In the genomic region with DNA sequence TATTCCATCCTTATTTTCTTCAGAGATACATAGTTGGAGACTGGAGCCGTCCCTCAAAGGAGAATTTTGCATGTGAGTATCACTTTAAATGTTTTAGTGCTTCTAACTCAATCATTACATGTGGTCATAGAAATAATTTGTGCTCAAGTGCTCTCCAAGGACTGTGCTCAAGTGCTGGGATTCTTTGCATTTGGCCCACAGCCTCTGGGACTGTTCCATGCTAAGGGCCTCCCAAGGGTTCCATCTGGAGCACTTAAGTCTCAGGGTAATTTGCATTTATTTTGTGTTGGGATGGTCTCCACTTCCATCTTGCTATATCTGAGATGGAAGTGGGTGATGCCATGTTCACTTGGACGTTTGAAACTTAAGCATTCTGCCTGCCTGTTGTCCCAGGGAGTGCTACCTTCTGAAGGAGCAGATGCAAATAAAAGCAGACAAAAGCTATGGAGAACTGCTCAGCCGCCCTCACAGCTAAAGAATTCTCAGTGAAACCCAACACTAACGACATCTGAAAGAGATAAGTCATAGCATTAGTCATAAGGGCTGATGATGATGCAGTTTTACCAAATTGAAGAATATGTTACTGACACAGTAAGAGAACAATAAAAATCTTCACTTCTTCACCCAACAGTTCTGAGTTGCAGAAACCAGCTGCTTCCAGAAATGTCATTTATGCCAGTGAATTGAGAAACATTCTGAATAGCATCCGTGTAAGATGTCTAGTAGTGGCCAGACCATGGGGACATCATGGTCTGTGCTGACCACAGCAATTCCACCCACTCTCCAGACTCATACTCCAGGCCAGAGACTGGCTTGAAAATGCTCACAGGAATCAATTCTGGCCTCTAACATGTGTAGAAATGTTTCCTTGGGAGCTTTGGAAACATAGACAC, we compare ENCODE assay signal across 17 mouse cellular contexts.
A peak's percentile ranks its signal among the peaks of the same experiment; 100 is the strongest.
DNase-seq lines count a peak whose midpoint lies in the region; ATAC-seq and TF ChIP-seq lines count a peak whose summit lies in the region.
"Had no signal": no experiment of that assay in that cellular context is flagged by ENCODE, and none has a peak within 500 bp of the region (broad histone marks: within the 10 kb centered on the region; RNA-seq: fewer than 3 reads in every experiment).

No protein-coding gene starts in this region.

- no peaks in the 10 kb centered on the region for H3K9me3 ChIP-seq in embryonic facial prominence, embryonic 11.5 days (replicated peaks; ENCODE audit: control insufficient read depth, low read length)
- no peaks in the 10 kb centered on the region for H3K9me3 ChIP-seq in embryonic facial prominence, embryonic 10.5 days
- no peaks in the 10 kb centered on the region for H3K9me3 ChIP-seq in embryonic facial prominence, embryonic 14.5 days (ENCODE audit: control insufficient read depth, low read length)
- no peaks in the 10 kb centered on the region for H3K9me3 ChIP-seq in heart, postnatal 0 days (replicated peaks; ENCODE audit: control insufficient read depth, low read length)
- H3K9me3 ChIP-seq: midbrain, embryonic 15.5 days; neural tube, embryonic 12.5 days had no signal

- H3K27me3 ChIP-seq in embryonic facial prominence, embryonic 11.5 days (ENCODE audit: control insufficient read depth, insufficient read depth, low read length): no peaks in the 10 kb centered on the region
- no peaks in the 10 kb centered on the region for H3K27me3 ChIP-seq in embryonic facial prominence, embryonic 10.5 days (replicated peaks; ENCODE audit: low read depth, poor library complexity, severe bottlenecking)
- no peaks in the 10 kb centered on the region for H3K27me3 ChIP-seq in embryonic facial prominence, embryonic 14.5 days (replicated peaks; ENCODE audit: control insufficient read depth, insufficient read depth, low read length)
- H3K27me3 ChIP-seq in heart, postnatal 0 days (ENCODE audit: control insufficient read depth, insufficient read depth, low read length): no peaks in the 10 kb centered on the region
- H3K27me3 ChIP-seq: midbrain, embryonic 15.5 days; neural tube, embryonic 12.5 days had no signal

- H3K4me2 ChIP-seq in embryonic facial prominence, embryonic 11.5 days (ENCODE audit: low read depth, low read length): no peak overlapping the region
- H3K4me2 ChIP-seq in embryonic facial prominence, embryonic 14.5 days (ENCODE audit: low read depth, low read length): no peak overlapping the region
- H3K4me2 ChIP-seq in heart, postnatal 0 days (ENCODE audit: low read depth, low read length): no peak overlapping the region
- H3K4me2 ChIP-seq: liver, embryonic 11.5 days; midbrain, embryonic 15.5 days; neural tube, embryonic 12.5 days had no signal

- TF ChIP-seq EP300 in heart, postnatal 0 days (IDR thresholded peaks at IDR 0.05; ENCODE audit: low read depth): no peak

- H3K4me3 ChIP-seq in embryonic facial prominence, embryonic 11.5 days (ENCODE audit: low read depth, low read length): no peak overlapping the region
- H3K4me3 ChIP-seq in embryonic facial prominence, embryonic 10.5 days: no peak overlapping the region
- H3K4me3 ChIP-seq in embryonic facial prominence, embryonic 14.5 days (ENCODE audit: low read depth, low read length): no peak overlapping the region
- H3K4me3 ChIP-seq in heart, postnatal 0 days (ENCODE audit: low read depth, low read length): no peak overlapping the region
- H3K4me3 ChIP-seq: midbrain, embryonic 15.5 days; neural tube, embryonic 12.5 days had no signal

- 0 out of 2 replicates have a peak, but pooled peaks have one; percentile 39 for ATAC-seq in embryonic facial prominence, embryonic 11.5 days (replicated peaks; ENCODE audit: insufficient number of reproducible peaks, low FRiP score, low TSS enrichment, low read depth)
- ATAC-seq in embryonic facial prominence, embryonic 14.5 days (ENCODE audit: low read depth): no peak
- no peak; the same call in 1 of the 2 replicates for ATAC-seq in heart, postnatal 0 days (ENCODE audit: insufficient read depth, low read depth)
- ATAC-seq in megakaryocyte-erythroid progenitor cell, adult 5-6 weeks (replicated peaks; ENCODE audit: low FRiP score, low TSS enrichment, poor library complexity, severe bottlenecking): no peak
- ATAC-seq: midbrain, embryonic 15.5 days had no signal

- WGBS in embryonic facial prominence, embryonic 11.5 days: 66% methylated on average over 5 of the region's 5 CpGs
- 65% methylated on average over 5 of the region's 5 CpGs for WGBS in embryonic facial prominence, embryonic 10.5 days
- WGBS in embryonic facial prominence, embryonic 14.5 days: 59% methylated on average over 5 of the region's 5 CpGs
- WGBS in heart, postnatal 0 days: 42% methylated on average over 5 of the region's 5 CpGs

- DNase-seq in embryonic facial prominence, embryonic 11.5 days (ENCODE audit: low spot score): no peak
- no peak for DNase-seq in embryonic facial prominence, embryonic 10.5 days (ENCODE audit: low spot score)
- peak; percentile 82 for DNase-seq in 3T3-L1 (ENCODE audit: low read depth, low spot score)
- DNase-seq in embryonic facial prominence, embryonic 14.5 days (ENCODE audit: low spot score): peak; percentile 35
- DNase-seq in heart, postnatal 0 days (ENCODE audit: low spot score): peak; percentile 24
- no peak for DNase-seq in layer of hippocampus, postnatal 14 days (ENCODE audit: low spot score in 2 of 2)
- no peak for DNase-seq in layer of hippocampus, adult 9-11 months
- DNase-seq: cerebellum, adult 8-10 months; kidney, postnatal 14 days; retina, postnatal 1 day; thymus, postnatal 36 days had no signal

- TF ChIP-seq CTCF in heart, postnatal 0 days (IDR thresholded peaks at IDR 0.05; ENCODE audit: low read depth): no peak

- no peaks in the 10 kb centered on the region for H3K4me1 ChIP-seq in embryonic facial prominence, embryonic 11.5 days (ENCODE audit: control insufficient read depth, insufficient read depth, low read length)
- peaks cover 11% of the 10 kb centered on the region for H3K4me1 ChIP-seq in embryonic facial prominence, embryonic 10.5 days
- peaks cover 9% of the 10 kb centered on the region; the same call in 1 of the 2 replicates for H3K4me1 ChIP-seq in embryonic facial prominence, embryonic 14.5 days (ENCODE audit: control insufficient read depth, insufficient read depth, low read length)
- no peaks in the 10 kb centered on the region for H3K4me1 ChIP-seq in heart, postnatal 0 days (ENCODE audit: control insufficient read depth, insufficient read depth)
- H3K4me1 ChIP-seq: midbrain, embryonic 15.5 days; neural tube, embryonic 12.5 days had no signal

- no peak overlapping the region for H3K9ac ChIP-seq in embryonic facial prominence, embryonic 11.5 days (replicated peaks; ENCODE audit: low read length)
- no peak overlapping the region for H3K9ac ChIP-seq in embryonic facial prominence, embryonic 14.5 days (ENCODE audit: low read depth, low read length)
- no peak overlapping the region for H3K9ac ChIP-seq in heart, postnatal 0 days (replicated peaks; ENCODE audit: low read depth, low read length)
- H3K9ac ChIP-seq: midbrain, embryonic 15.5 days; neural tube, embryonic 12.5 days had no signal

- no peak overlapping the region for H3K27ac ChIP-seq in embryonic facial prominence, embryonic 11.5 days (replicated peaks; ENCODE audit: low read depth, low read length)
- H3K27ac ChIP-seq in embryonic facial prominence, embryonic 10.5 days (replicated peaks): no peak overlapping the region
- no peak overlapping the region for H3K27ac ChIP-seq in embryonic facial prominence, embryonic 14.5 days (replicated peaks; ENCODE audit: low read depth, low read length)
- no peak overlapping the region for H3K27ac ChIP-seq in heart, postnatal 0 days (ENCODE audit: low read depth)
- H3K27ac ChIP-seq: macrophage; midbrain, embryonic 15.5 days; neural tube, embryonic 12.5 days; stomach, postnatal 0 days had no signal

- H3K36me3 ChIP-seq in embryonic facial prominence, embryonic 11.5 days (replicated peaks; ENCODE audit: control insufficient read depth, insufficient read depth, low read depth, low read length): no peaks in the 10 kb centered on the region
- no peaks in the 10 kb centered on the region for H3K36me3 ChIP-seq in embryonic facial prominence, embryonic 10.5 days (replicated peaks)
- H3K36me3 ChIP-seq in embryonic facial prominence, embryonic 14.5 days (ENCODE audit: control insufficient read depth, insufficient read depth, low read length): no peaks in the 10 kb centered on the region
- H3K36me3 ChIP-seq in heart, postnatal 0 days (replicated peaks; ENCODE audit: control insufficient read depth, insufficient read depth, low read length): no peaks in the 10 kb centered on the region
- H3K36me3 ChIP-seq: midbrain, embryonic 15.5 days; neural tube, embryonic 12.5 days had no signal

Comparison
In these comparisons a context has a peak if more than half of its experiments do, and no peak if none do; other contexts are left out.
1. DNase-seq: peak in 3T3-L1 (single experiment), embryonic facial prominence, embryonic 14.5 days (single experiment) and heart, postnatal 0 days (single experiment); none in embryonic facial prominence, embryonic 11.5 days (single experiment), embryonic facial prominence, embryonic 10.5 days (single experiment), layer of hippocampus, postnatal 14 days (0 of 2) and layer of hippocampus, adult 9-11 months (single experiment).